Mouse (Mus musculus): ENCODE results near the gene Gm4559. TPM values are rescaled to one million over a fixed set of nuclear protein-coding genes. Genes with fewer than 3 reads are reported as not detected.
"Not testable (repeated sequence)": the region's sequence is repeated elsewhere in the genome, so short reads cannot be mapped to it uniquely, and the experiment has no call there.

Gene Gm4559
- polyA plus RNA-seq, 1 experiment from 2014 or later, result not detected

GRCm38 (mm10) chr7:142303929-142304328 lies 29.8 kb upstream of the Gm4559 start:
- not testable (repeated sequence) for H3K36me3 ChIP-seq (ENCODE audit: control insufficient read depth, insufficient read depth, low read length); H3K4me2 ChIP-seq (ENCODE audit: low read depth, low read length); H3K4me1 ChIP-seq (ENCODE audit: control insufficient read depth, insufficient read depth, low read length); H3K4me3 ChIP-seq (ENCODE audit: low read depth, low read length); ATAC-seq (ENCODE audit: low read depth); H3K27me3 ChIP-seq (ENCODE audit: control insufficient read depth, insufficient read depth, low read length); H3K9ac ChIP-seq (replicated peaks; ENCODE audit: low read depth, low read length); H3K27ac ChIP-seq (ENCODE audit: low read depth, low read length); H3K9me3 ChIP-seq (ENCODE audit: control insufficient read depth, low read length)
- WGBS, result 83% methylated on average over 1 of the region's 1 CpGs

DNA sequence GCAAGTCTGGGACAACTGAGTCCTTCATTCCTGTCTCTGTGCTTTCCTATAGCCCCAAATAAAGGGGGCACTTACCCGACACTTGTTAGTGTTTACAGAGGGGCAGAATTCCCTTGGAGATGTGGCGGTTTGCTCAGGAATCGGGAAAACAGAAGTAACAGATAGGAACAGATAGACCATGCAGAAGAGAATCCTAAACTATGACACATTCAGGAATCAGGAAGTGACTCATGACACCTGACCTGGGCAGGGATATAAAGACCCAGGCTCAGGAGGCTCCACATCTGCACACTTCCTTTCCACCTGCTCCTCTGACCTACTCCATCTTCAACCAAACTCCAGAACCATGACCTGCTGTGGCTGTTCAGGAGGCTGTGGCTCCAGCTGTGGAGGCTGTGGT lies 29.1 kb upstream of the Gm4559 start, which contains the start of gene Krtap5-4:
Krtap5-4 (plus strand) TSS at position 301 of the 400 bp plus-strand sequence.
- Histone ChIP-seq H3K27ac (ENCODE audit: low read depth, low read length) (no peak within 1 kb of the TSS), H3K9ac (replicated peaks; ENCODE audit: low read depth, low read length) (no peak within 1 kb of the TSS), H3K4me1 (ENCODE audit: control insufficient read depth, insufficient read depth, low read length) (no peaks in the 10 kb centered on the region), H3K36me3 (ENCODE audit: control insufficient read depth, insufficient read depth, low read length) (no peaks in the 10 kb centered on the region), H3K4me3 (ENCODE audit: low read depth, low read length) (no peak within 1 kb of the TSS), H3K27me3 (ENCODE audit: control insufficient read depth, insufficient read depth, low read length) (no peaks in the 10 kb centered on the region), H3K4me2 (ENCODE audit: low read depth, low read length) (no peak within 1 kb of the TSS), H3K9me3 (ENCODE audit: control insufficient read depth, low read length) (no peaks in the 10 kb centered on the region)
- no peak for ATAC-seq (ENCODE audit: low read depth)
- 56% methylated on average over 3 of the region's 3 CpGs for WGBS

GRCm38 (mm10) chr7:142297018-142297417 lies 22.9 kb upstream of the Gm4559 start, which contains the start of gene Krtap5-1:
Gene Krtap5-1 (minus strand): TSS chr7:142297118.
- not testable (repeated sequence) for H3K9me3 ChIP-seq (ENCODE audit: control insufficient read depth, low read length); H3K4me3 ChIP-seq (ENCODE audit: low read depth, low read length); ATAC-seq (ENCODE audit: low read depth); H3K9ac ChIP-seq (replicated peaks; ENCODE audit: low read depth, low read length); H3K36me3 ChIP-seq (ENCODE audit: control insufficient read depth, insufficient read depth, low read length); H3K27me3 ChIP-seq (ENCODE audit: control insufficient read depth, insufficient read depth, low read length); H3K4me2 ChIP-seq (ENCODE audit: low read depth, low read length); H3K27ac ChIP-seq (ENCODE audit: low read depth, low read length); H3K4me1 ChIP-seq (ENCODE audit: control insufficient read depth, insufficient read depth, low read length)

GRCm38 (mm10) chr7:142296108-142296507 lies 21.9 kb upstream of the Gm4559 start:
- not testable (repeated sequence) for ATAC-seq (ENCODE audit: low read depth); H3K9me3 ChIP-seq (ENCODE audit: control insufficient read depth, low read length); H3K4me1 ChIP-seq (ENCODE audit: control insufficient read depth, insufficient read depth, low read length); H3K9ac ChIP-seq (replicated peaks; ENCODE audit: low read depth, low read length); H3K4me2 ChIP-seq (ENCODE audit: low read depth, low read length); H3K36me3 ChIP-seq (ENCODE audit: control insufficient read depth, insufficient read depth, low read length); H3K27me3 ChIP-seq (ENCODE audit: control insufficient read depth, insufficient read depth, low read length); H3K27ac ChIP-seq (ENCODE audit: low read depth, low read length); H3K4me3 ChIP-seq (ENCODE audit: low read depth, low read length)
- WGBS, result 27% methylated on average over 4 of the region's 4 CpGs

GRCm38 (mm10) chr7:142295418-142295817 lies 21.3 kb upstream of the Gm4559 start:
- Histone ChIP-seq H3K9ac (replicated peaks; ENCODE audit: low read depth, low read length) (no peak overlapping the region), H3K27me3 (ENCODE audit: control insufficient read depth, insufficient read depth, low read length) (no peaks in the 10 kb centered on the region; the same call in 1 of the 2 replicates), H3K4me2 (ENCODE audit: low read depth, low read length) (no peak overlapping the region), H3K4me3 (ENCODE audit: low read depth, low read length) (no peak overlapping the region), H3K9me3 (ENCODE audit: control insufficient read depth, low read length) (no peaks in the 10 kb centered on the region), H3K27ac (ENCODE audit: low read depth, low read length) (no peak overlapping the region), H3K36me3 (ENCODE audit: control insufficient read depth, insufficient read depth, low read length) (no peaks in the 10 kb centered on the region), H3K4me1 (ENCODE audit: control insufficient read depth, insufficient read depth, low read length) (no peaks in the 10 kb centered on the region)
- ATAC-seq (ENCODE audit: low read depth), result no peak

GRCm38 (mm10) chr7:142293851-142294250 lies 19.7 kb upstream of the Gm4559 start:
- ATAC-seq (ENCODE audit: low read depth), result not testable (repeated sequence)

GRCm38 (mm10) chr7:142285910-142286612 lies 11.9 kb upstream of the Gm4559 start:
- WGBS, result 39% methylated on average over 9 of the region's 9 CpGs
- H3K36me3 ChIP-seq (ENCODE audit: control insufficient read depth, insufficient read depth, low read length); H3K4me2 ChIP-seq (ENCODE audit: low read depth, low read length); H3K9ac ChIP-seq (replicated peaks; ENCODE audit: low read depth, low read length); H3K9me3 ChIP-seq (ENCODE audit: control insufficient read depth, low read length); ATAC-seq (ENCODE audit: low read depth); H3K4me3 ChIP-seq (ENCODE audit: low read depth, low read length); H3K27me3 ChIP-seq (ENCODE audit: control insufficient read depth, insufficient read depth, low read length); H3K27ac ChIP-seq (ENCODE audit: low read depth, low read length); H3K4me1 ChIP-seq (ENCODE audit: control insufficient read depth, insufficient read depth, low read length): not testable (repeated sequence)

More at GRCm38 (mm10) chr7:142293851-142294250, 19.7 kb upstream of the Gm4559 start:
- not testable (repeated sequence) for H3K9me3 ChIP-seq (ENCODE audit: control insufficient read depth, low read length); H3K27me3 ChIP-seq (ENCODE audit: control insufficient read depth, insufficient read depth, low read length); H3K4me3 ChIP-seq (ENCODE audit: low read depth, low read length); H3K27ac ChIP-seq (ENCODE audit: low read depth, low read length); H3K4me1 ChIP-seq (ENCODE audit: control insufficient read depth, insufficient read depth, low read length); H3K9ac ChIP-seq (replicated peaks; ENCODE audit: low read depth, low read length); H3K36me3 ChIP-seq (ENCODE audit: control insufficient read depth, insufficient read depth, low read length); H3K4me2 ChIP-seq (ENCODE audit: low read depth, low read length)
- WGBS, result 2% methylated on average over 2 of the region's 2 CpGs

DNA sequence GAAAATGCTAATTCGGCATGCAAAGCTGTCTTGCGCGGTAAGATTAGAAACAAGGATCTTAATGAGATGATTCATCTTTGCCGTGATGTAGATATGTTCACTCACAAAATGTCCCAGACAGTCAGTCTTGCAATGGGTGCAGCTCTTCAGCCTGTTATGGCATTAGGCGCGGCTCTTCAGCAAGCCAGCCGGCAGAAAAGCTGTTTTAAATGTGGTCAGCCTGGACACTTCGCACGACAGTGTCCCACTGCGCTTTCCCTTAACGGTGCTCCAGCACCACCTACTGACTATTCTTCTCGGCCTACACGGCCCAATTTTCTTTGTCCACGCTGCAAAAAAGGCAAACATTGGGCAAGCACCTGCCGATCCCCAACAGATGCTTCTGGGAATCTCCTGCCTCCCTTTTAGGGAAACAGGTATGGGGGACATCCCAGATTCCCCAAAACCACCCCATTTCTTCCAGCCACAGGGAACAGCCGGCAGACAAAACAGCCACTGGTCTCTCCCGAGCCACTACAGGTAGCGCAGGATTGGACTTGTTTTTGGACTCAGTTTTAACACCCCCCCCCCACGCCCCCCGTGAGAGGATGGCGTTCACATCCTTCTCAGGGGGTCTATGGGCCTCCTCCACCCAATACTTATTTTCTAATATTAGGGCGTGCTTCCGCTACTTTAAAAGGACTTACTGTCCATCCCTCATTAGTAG lies 11.1 kb upstream of the Gm4559 start:
- peak; percentile 74 for ATAC-seq (ENCODE audit: low read depth)
- peaks cover 7% of the 10 kb centered on the region for H3K4me1 ChIP-seq (ENCODE audit: control insufficient read depth, insufficient read depth, low read length)
- H3K27me3 ChIP-seq (ENCODE audit: control insufficient read depth, insufficient read depth, low read length), result no peaks in the 10 kb centered on the region
- peak overlapping the region; percentile 57 for H3K27ac ChIP-seq (ENCODE audit: low read depth, low read length)
- H3K36me3 ChIP-seq (ENCODE audit: control insufficient read depth, insufficient read depth, low read length), result no peaks in the 10 kb centered on the region
- no peaks in the 10 kb centered on the region for H3K9me3 ChIP-seq (ENCODE audit: control insufficient read depth, low read length)
- 13% methylated on average over 23 of the region's 23 CpGs for WGBS
- H3K9ac ChIP-seq (replicated peaks; ENCODE audit: low read depth, low read length), result peak overlapping the region; percentile 44; the same call in 1 of the 2 replicates
- peak overlapping the region; percentile 81 for H3K4me2 ChIP-seq (ENCODE audit: low read depth, low read length)
- peak overlapping the region; percentile 53 for H3K4me3 ChIP-seq (ENCODE audit: low read depth, low read length)

DNA sequence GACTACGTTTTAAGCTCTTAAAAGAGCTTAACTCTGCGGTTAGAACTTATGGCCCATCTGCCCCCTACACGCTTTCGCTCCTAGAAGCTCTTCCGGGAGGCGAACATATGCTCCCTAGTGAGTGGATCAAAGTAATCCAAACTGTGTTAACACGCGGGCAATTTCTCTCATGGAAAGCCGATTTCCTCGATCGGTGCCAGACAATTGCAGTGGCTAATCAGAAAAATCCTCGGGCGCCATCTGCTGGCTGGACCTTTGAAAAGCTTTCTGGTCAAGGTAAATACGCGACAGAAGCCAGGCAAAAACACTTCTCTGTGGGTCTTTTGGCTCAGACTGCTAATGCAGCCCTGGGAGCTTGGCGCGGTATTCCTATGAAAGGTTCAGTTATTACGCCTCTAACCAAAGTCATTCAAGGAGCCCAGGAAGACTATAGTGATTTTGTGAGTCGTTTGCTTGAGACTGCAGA lies 10.5 kb upstream of the Gm4559 start:
- H3K27me3 ChIP-seq (ENCODE audit: control insufficient read depth, insufficient read depth, low read length), result no peaks in the 10 kb centered on the region
- peak; percentile 87 for ATAC-seq (ENCODE audit: low read depth)
- H3K9ac ChIP-seq (replicated peaks; ENCODE audit: low read depth, low read length), result peak overlapping the region; percentile 57
- H3K4me1 ChIP-seq (ENCODE audit: control insufficient read depth, insufficient read depth, low read length), result peaks cover 7% of the 10 kb centered on the region
- no peaks in the 10 kb centered on the region for H3K36me3 ChIP-seq (ENCODE audit: control insufficient read depth, insufficient read depth, low read length)
- 0% methylated on average over 19 of the region's 19 CpGs for WGBS
- H3K4me3 ChIP-seq (ENCODE audit: low read depth, low read length), result peak overlapping the region; percentile 53
- H3K27ac ChIP-seq (ENCODE audit: low read depth, low read length), result peak overlapping the region; percentile 57; the same call in 1 of the 2 replicates
- H3K4me2 ChIP-seq (ENCODE audit: low read depth, low read length), result peak overlapping the region; percentile 81
- no peaks in the 10 kb centered on the region for H3K9me3 ChIP-seq (ENCODE audit: control insufficient read depth, low read length)

Data from neural tube, embryonic 14.5 days (tissue).